Mouse (Mus musculus): ENCODE data around the gene Vmn2r13.

GRCm38 (mm10) chr5:109160121-109160520, 31.9 kb downstream of the Vmn2r13 start:
- TF ChIP-seq POLR2A (IDR thresholded peaks at IDR 0.05; ENCODE audit: low read depth, low read length) (no peak), CTCF (IDR thresholded peaks at IDR 0.05; ENCODE audit: borderline replicate concordance, insufficient read depth, low read length) (no peak)
